Mouse (Mus musculus) brown adipose tissue, adult 24 weeks (tissue): Measurements from ENCODE around the gene Ttll5. TPM values are rescaled to one million over a fixed set of nuclear protein-coding genes. Genes with fewer than 3 reads are reported as not detected.

Experiments
- H3K27ac ChIP-seq: fragments of 200-500 bp; replicated peaks from 2 replicates; pipeline ENCODE4 v1.5.1; 2012; ENCODE audit warnings: low read depth, mild to moderate bottlenecking, low read length
- H3K4me1 ChIP-seq: fragments of 200-500 bp; 2 replicates; pipeline ENCODE4 v1.6.1; 2012; ENCODE audit warnings: low read length, mixed read lengths; ENCODE audit not compliant: control insufficient read depth, insufficient read depth, insufficient read length
- H3K4me3 ChIP-seq: fragments of 200-500 bp; 2 replicates; pipeline ENCODE4 v1.5.1; 2012; ENCODE audit warnings: low read depth, mild to moderate bottlenecking, low read length, moderate library complexity; ENCODE audit not compliant: insufficient read depth
- polyA plus RNA-seq: library from polyadenylated mRNA; stranded (reverse); fragments of >200 nt; gene quantifications from 2 replicates; pipeline ENCODE4 v1.2.4, GENCODE M21; 2012; ENCODE audit not compliant: missing spikeins, insufficient read depth, insufficient read length

Ttll5 gene
- polyA plus RNA-seq, 1 experiment = 12.2 TPM

GRCm38 (mm10) chr12:86039751-86040150 is 215.3 kb downstream of the Ttll5 start:
- Histone ChIP-seq H3K4me3 (no peak overlapping the region), H3K27ac (no peak overlapping the region), H3K4me1 (no peaks in the 10 kb centered on the region)

GRCm38 (mm10) chr12:86046141-86046540 is 221.7 kb downstream of the Ttll5 start:
- no peak overlapping the region for H3K4me3 ChIP-seq
- no peaks in the 10 kb centered on the region for H3K4me1 ChIP-seq
- no peak overlapping the region for H3K27ac ChIP-seq

- H3K4me1 ChIP-seq = no peaks in the 10 kb centered on the region
- no peak overlapping the region for H3K4me3 ChIP-seq
- no peak overlapping the region for H3K27ac ChIP-seq
Observed at GRCm38 (mm10) chr12:86046776-86047175, 222.3 kb downstream of the Ttll5 start.

GRCm38 (mm10) chr12:86047376-86047775 is 222.9 kb downstream of the Ttll5 start:
- Histone ChIP-seq H3K27ac (no peak overlapping the region), H3K4me1 (no peaks in the 10 kb centered on the region), H3K4me3 (no peak overlapping the region)

GRCm38 (mm10) chr12:86049813-86050212 is 225.4 kb downstream of the Ttll5 start:
- Histone ChIP-seq H3K4me3 (no peak overlapping the region), H3K4me1 (no peaks in the 10 kb centered on the region), H3K27ac (no peak overlapping the region)

- Histone ChIP-seq H3K4me1 (no peaks in the 10 kb centered on the region), H3K4me3 (no peak overlapping the region), H3K27ac (no peak overlapping the region)
Observed at GRCm38 (mm10) chr12:86051477-86051876, 227.0 kb downstream of the Ttll5 start.

- H3K4me1 ChIP-seq = peaks cover 4% of the 10 kb centered on the region
- H3K4me3 ChIP-seq = no peak overlapping the region
- H3K27ac ChIP-seq = no peak overlapping the region
Observed at GRCm38 (mm10) chr12:86055306-86055705, 230.8 kb downstream of the Ttll5 start.

GRCm38 (mm10) chr12:86056976-86057375 is 232.5 kb downstream of the Ttll5 start:
- peaks cover 4% of the 10 kb centered on the region for H3K4me1 ChIP-seq
- no peak overlapping the region for H3K27ac ChIP-seq
- no peak overlapping the region for H3K4me3 ChIP-seq

GRCm38 (mm10) chr12:86057516-86057915 is 233.1 kb downstream of the Ttll5 start:
- H3K27ac ChIP-seq = no peak overlapping the region
- H3K4me1 ChIP-seq = peaks cover 4% of the 10 kb centered on the region
- H3K4me3 ChIP-seq = no peak overlapping the region

GRCm38 (mm10) chr12:86059341-86059740 is 234.9 kb downstream of the Ttll5 start:
- Histone ChIP-seq H3K4me3 (no peak overlapping the region), H3K4me1 (peaks cover 4% of the 10 kb centered on the region), H3K27ac (no peak overlapping the region)

GRCm38 (mm10) chr12:86064796-86065195 is 240.3 kb downstream of the Ttll5 start:
- no peak overlapping the region for H3K27ac ChIP-seq
- no peak overlapping the region for H3K4me3 ChIP-seq
- H3K4me1 ChIP-seq = no peaks in the 10 kb centered on the region

- no peak overlapping the region for H3K4me3 ChIP-seq
Observed at GRCm38 (mm10) chr12:86071432-86071831, 247.0 kb downstream of the Ttll5 start.

GRCm38 (mm10) chr12:86074681-86075080 is 250.2 kb downstream of the Ttll5 start:
- Histone ChIP-seq H3K4me3 (no peak overlapping the region), H3K27ac (no peak overlapping the region), H3K4me1 (peaks cover 2% of the 10 kb centered on the region; the same call in 1 of the 2 replicates)

More at GRCm38 (mm10) chr12:86071432-86071831, 247.0 kb downstream of the Ttll5 start:
- Histone ChIP-seq H3K27ac (no peak overlapping the region), H3K4me1 (no peaks in the 10 kb centered on the region; the same call in 1 of the 2 replicates)

- Histone ChIP-seq H3K4me1 (peaks cover 2% of the 10 kb centered on the region; the same call in 1 of the 2 replicates), H3K27ac (no peak overlapping the region), H3K4me3 (no peak overlapping the region)
Observed at GRCm38 (mm10) chr12:86075358-86075757, 250.9 kb downstream of the Ttll5 start.

- Histone ChIP-seq H3K4me3 (peak overlapping the region; percentile 86), H3K27ac (no peak overlapping the region), H3K4me1 (peaks cover 2% of the 10 kb centered on the region; the same call in 1 of the 2 replicates)
Observed at GRCm38 (mm10) chr12:86076321-86076901, 252.0 kb downstream of the Ttll5 start.

GRCm38 (mm10) chr12:86077322-86077721 is 252.9 kb downstream of the Ttll5 start:
- Histone ChIP-seq H3K27ac (no peak overlapping the region), H3K4me1 (peaks cover 2% of the 10 kb centered on the region; the same call in 1 of the 2 replicates), H3K4me3 (peak overlapping the region; percentile 86)
